Mouse (Mus musculus): ENCODE measurements around the gene Acap3. TPM values are rescaled to one million over a fixed set of nuclear protein-coding genes. Genes with fewer than 3 reads are reported as not detected.

Gene Acap3
- total RNA-seq, 2 experiments from 2014 or later: 20.1 to 20.7 TPM

DNA sequence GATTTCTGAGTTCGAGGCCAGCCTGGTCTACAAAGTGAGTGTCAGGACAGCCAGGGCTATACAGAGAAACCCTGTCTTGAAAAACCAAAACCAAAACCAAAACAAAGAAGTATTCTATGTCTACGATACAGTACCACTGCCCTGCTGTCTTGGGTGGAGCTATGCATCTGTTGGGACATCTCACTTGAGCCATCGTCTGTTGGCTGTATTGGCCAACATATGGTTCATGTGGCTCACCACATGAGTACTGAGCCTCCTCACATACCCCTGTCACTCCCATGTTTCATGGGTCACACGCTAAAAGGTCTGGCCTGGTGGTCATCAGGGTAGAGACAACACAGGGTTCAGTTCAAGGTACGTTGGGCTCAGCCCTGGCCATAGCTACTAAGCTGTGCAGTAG lies 5.3 kb upstream of the Acap3 start:
- no peak for DNase-seq

DNA sequence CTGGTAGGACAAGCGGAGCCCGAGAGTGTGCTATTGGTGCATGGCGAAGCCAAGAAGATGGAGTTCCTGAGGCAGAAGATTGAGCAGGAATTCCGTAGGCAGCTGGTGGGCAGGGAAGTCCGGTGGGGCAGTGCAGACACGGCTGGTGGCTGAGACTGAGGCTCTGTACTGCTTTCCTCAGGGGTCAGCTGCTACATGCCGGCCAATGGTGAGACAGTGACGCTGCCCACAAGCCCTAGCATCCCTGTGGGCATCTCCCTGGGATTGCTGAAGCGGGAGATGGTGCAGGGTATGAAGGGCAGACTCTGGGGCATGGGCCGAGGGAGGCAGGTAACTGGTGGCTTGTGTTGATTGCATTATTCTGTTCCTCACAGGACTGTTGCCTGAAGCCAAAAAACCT lies 3.9 kb upstream of the Acap3 start:
- no peak for DNase-seq

GRCm38 (mm10) chr4:155888181-155888580 lies 3.4 kb upstream of the Acap3 start:
- DNase-seq: no peak

GRCm38 (mm10) chr4:155889316-155889715 lies 2.3 kb upstream of the Acap3 start:
- DNase-seq: no peak

DNA sequence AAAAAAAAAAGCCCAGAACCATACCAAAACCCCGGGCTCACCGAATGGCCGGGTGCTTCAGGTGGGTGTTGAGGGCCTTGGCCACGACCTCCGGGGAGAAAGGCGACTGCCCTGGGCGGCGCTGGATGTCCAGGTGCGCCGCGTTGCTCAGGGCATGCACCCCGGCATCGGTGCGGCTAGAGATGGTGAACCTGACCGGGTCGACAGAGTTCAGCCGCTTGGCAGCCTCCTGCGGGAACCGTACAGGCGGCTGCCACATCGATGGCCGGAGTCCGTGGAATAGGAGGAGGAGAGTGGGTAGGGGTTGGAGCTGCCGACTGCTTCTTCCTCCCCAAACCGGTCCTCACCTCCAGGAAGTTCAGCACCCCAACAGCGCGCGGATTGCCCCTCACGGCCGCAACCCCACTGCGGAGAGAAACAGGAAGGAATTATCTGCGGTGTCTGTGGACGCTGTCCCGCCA lies 581 bp upstream of the Acap3 start:
- no peak for DNase-seq

DNA sequence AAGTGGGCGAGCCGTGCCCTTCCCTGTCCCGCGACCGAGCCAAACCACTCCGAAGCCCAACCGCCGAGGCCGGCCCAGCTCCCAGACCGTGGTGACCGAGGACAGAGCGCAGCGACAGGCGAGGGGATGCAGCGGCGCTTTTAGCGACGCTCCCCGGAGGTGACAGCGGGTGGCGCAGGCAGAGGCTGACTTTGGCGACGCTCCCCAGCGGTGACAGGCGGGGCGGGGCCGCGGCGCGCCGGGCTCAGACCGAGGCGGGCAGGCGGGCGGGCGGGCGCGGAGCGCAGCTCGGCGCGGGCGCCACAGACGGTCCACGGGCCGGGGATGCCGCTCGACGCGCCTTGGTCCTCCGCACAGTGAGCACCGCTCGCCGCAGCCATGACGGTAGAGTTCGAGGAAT lies 395 bp downstream of the Acap3 start:
- peak; percentile 90 to 93 for DNase-seq

DNA sequence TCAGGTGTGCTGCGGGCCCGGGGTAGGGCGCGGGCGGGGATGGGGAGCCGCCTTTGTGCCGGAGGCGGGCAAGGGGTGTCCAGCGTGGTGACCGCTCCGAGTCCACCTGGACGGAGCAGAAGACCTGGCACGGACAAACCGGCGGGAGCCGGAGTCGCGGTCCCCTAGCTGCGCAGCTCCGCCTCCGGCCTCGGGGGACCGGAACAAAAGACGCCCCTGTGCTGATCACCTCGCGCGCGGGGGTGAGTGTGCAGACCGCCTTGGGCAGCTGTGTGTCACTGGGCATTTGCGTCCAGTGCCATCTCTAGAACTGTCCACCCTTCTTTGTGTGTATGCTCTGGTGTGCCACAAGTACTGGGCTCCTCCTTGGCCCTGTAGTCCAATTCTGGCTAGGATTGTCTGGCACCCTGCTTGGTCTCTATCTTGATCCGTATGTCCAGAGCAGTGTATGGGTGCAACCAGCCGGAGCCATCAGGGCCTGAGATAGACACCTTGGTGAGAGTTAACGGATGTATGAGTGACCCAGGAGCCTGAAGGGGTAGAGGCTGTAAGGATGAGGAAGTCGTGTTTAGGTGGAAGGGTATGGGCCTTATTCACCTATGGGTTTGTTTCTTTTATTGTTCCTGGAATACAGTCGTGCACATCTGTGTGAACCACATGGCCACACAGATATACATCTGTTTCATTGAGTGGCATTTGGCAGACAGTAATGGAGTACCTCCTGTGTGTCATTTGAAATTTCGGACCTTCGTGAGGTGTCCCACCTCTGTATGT lies 1.0 kb downstream of the Acap3 start:
- peak; percentile 49 to 64 for DNase-seq

DNA sequence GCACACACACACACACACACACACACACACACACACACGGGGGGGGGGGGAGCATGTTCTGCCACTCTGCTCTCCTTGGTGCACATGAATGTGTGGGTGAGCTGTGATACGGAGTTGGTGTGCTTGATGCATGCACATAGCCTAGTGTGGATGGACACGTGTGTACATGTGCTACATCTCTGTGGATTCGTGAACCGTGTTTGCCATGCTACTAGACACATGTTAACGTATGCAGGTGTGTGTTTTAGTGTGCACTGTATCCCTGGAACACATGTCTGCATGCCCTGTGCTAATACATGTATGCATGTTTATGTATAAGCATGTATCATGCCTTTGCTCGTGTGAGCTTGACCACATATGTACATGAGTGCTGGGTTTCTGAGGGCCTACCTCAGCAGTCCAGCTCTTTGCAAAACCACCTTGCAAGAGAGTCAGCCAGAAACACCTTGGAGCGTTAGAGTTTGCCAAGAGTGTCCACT lies 1.6 kb downstream of the Acap3 start:
- no peak for DNase-seq

DNA sequence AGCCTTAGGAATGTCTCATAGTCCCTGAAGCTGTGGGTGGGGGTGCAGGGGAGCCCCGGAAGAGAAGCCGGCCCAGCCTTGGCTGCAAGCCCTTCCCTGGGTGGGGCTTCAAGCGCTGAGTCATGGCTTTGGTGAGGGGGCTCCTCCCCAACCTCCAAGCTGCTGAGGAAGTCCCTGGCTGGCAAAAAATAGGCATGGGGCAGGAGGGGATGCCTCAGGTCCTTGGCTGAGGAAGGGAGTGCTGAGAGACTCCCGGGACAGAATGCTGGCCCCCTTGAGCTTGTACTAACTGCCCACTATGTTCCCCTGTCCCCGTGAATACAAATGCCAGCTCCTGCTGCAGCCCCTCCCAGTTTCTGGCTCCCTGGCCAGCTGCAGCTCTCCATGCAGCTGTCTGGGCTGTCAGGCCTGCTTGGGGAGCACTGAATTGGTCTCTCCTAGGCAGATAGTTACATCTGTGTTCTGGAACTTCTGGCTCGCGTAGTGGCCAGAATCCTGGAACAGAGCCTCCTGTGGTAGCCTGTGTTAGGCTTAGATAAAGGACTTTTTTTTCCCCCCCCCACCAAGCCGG lies 2.8 kb downstream of the Acap3 start:
- peak; percentile 82 to 86 for DNase-seq

DNA sequence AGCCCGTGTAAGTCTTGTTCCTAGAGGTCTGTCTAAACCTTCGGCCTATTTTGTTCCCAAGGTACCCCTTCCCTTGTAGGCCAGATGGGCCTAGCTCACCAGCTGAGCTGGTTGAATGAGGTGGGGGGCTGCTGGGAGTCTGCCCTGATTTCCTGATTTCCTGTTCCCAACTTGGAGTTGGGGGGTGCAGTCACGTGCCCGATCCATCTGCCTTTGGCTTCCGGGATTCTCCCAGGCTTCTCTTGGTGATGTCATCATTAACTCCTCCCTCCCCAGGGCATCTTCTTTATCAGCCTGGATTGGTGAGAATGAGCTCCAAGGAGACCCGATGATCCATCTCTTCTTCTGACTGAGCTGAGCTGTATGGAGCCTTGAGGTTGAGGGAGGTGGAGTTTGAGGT lies 3.6 kb downstream of the Acap3 start:
- peak; percentile 53 to 72 for DNase-seq

DNA sequence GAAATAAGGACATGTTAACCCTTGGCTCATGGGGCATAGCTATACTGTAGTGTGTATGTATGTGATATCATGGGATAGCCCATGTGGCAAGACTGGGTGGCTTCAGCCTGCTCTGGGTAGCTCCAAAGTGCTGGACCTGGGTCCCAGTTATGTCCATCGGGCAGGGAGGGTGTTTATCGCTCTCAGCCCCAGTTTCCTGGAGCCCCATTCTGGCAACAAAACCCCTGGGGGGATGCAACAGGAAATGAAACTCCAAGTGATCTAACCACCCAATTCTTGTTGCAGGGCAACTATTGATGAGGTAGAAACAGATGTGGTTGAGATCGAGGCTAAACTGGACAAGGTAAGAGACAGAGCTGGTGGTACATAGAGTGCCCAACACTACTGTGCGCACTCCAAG lies 4.2 kb downstream of the Acap3 start:
- no peak for DNase-seq

DNA sequence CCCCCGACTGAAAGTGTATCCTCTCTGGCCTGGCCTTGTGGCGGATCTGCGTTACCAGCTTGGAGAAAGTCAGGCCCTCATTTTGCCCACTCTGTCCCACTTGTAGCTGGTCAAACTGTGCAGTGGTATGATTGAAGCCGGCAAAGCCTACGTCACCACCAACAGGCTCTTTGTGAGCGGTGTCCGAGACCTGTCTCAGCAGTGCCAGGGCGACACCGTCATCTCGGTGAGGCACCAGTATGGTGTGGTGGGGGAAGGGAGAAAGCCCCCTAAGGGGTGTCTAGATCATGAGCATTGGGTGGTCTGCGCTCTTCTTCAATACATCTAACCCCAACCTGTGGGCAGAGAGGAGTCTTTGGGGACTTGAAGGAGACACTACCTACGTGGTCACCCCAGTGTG lies 4.8 kb downstream of the Acap3 start:
- DNase-seq: no peak

DNA sequence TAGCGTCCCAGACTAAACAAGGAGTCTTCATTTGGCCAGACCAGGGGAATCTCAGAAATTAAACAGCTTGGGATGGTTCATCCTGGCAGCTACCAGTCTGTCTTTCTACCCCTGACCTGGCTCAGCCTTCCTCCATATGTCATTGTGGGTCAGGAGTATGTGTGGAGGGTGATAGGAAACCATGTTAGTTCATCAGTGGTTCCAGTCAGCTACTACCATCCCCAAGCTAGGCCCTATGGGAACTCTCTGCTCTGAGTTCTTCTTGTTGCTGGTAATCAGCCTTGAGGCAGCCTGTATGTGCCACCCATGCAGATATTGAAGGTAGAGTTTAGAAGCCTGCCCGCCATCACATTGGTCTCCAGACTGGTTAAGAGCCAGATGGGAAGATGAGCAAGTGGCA lies 6.7 kb downstream of the Acap3 start:
- DNase-seq: no peak

- DNase-seq: no peak
Observed at GRCm38 (mm10) chr4:155899355-155899754, 7.7 kb downstream of the Acap3 start.

DNA sequence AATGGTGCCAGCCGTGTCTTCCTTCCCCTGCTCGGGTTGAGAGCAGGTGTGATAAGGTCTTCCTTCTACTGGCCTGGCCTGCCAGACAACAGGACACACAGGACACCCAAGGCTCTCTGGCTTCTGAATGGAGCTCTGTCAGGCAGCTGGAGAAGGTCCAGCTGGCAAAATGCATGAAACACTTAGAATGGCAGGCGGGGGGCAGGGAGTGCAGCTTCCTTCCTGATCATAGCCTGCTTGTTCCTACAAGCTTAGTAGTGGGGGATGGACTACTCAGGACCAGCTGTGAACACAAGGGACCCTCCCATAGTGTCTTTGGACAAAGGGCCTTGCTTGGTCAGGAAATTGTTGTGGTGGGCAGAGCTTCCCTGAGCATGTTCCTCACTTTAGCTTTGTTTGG lies 9.6 kb downstream of the Acap3 start:
- peak; percentile 42 to 58 for DNase-seq

DNA sequence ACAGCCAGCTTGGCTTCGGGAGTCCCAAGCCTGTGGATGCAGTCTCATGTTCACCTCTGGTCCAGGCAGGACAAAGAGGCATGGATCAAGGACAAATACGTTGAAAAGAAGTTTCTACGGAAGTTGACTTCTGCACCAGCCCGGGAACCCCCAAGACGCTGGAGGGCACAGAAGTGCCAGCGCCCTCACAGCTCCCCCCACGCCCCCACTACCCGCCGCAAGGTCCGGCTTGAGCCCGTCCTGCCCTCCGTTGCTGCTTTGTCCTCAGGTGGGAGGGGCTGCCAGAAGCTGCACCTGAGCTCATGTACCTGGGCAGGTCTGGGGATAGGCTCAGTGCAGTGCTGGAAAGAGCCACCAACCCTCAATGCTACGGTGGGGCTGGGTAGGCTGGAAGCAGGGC lies 11.6 kb downstream of the Acap3 start:
- DNase-seq: no peak

DNA sequence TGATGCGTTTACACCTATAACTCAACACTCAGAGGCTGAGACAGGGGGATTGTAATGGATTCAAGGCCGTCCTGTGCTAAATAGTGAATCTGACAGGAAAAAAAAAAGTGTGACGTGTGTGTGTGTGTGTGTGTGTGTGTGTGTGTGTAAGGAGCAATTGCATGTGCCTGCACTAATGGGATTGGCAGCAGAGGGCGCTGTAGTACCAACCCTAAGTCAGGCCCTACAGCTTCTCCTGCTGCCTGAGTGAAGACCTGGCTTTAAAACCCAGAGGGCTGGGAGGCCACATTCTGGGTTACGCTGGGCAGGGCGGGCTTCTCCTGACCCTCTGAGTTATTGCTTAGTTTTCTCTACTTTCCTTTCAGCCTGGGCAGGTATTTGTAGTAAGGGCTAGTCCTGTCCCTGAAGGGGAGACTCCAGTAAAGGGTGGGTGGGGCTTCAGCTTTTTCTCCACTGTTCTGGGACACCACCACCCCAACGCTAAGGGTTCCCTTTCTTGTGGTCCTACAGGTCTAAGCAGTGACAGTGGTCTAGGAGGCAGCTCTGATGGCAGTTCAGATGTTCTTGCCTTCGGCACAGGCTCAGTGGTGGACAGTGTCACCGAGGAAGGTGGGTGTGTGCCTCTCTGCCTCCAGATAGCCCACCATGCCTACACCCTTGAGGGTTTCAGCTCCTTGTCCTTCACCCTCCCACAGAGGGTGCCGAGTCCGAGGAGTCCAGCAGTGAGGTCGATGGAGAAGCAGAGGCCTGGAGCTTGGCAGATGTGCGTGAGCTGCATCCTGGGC lies 12.9 kb downstream of the Acap3 start:
- no peak for DNase-seq

GRCm38 (mm10) chr4:155905634-155906033 lies 14.0 kb downstream of the Acap3 start:
- DNase-seq: no peak

DNA sequence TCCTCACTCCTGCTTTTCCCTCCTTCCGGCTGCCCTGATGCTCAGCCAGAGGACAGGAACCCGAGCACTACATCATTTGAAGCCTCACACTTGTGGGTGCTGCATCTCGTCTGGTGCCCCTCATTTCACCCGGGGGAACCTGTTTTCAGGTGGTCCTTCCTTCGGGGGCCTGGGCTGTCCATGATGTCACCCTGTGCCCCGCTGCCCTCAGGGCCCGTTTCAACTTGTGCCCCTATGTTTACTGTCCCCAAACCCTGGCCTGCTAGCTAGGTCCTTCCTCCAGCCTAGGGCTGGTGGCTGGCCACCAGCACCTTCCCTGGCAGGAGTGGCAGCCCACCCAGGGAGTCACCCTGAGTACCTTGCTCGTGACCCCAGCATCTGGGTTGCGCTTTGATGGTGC lies 14.5 kb downstream of the Acap3 start:
- no peak for DNase-seq

GRCm38 (mm10) chr4:155907003-155907402 lies 15.4 kb downstream of the Acap3 start:
- DNase-seq: no peak

- no peak for DNase-seq
Observed at GRCm38 (mm10) chr4:155908281-155908680, 16.7 kb downstream of the Acap3 start.

DNA sequence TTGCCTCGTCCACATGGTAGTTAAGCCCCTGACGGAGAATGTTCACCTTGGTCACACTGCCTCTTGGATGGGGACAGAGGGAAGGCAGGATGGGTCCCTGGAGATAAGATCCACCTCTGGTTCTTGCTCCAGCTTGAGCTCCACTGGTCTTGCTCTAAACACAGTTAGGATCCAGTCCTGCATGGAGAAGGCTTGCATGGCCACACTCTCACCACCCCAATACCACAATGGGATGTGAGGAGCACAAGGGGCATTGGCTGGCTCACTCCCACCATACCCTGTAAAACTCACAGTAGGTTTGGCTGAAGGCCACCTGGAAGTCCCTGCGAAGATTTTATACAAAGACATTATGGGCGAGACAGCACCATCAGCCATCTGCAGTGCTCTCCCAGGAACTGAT lies 17.1 kb downstream of the Acap3 start:
- no peak for DNase-seq

- no peak for DNase-seq
Observed at GRCm38 (mm10) chr4:155932031-155932430, 40.4 kb downstream of the Acap3 start.
